Mouse (Mus musculus) ES-E14 (cell line): ENCODE data around the gene Helb. TPM values are rescaled to one million over a fixed set of nuclear protein-coding genes. Genes with fewer than 3 reads are reported as not detected.

Source experiments
- DNase-seq: peaks from one replicate; pipeline ENCODE4 v3.0.0-alpha.2; 2013; ENCODE audit warnings: low read depth, low spot score
- H3K27ac ChIP-seq: 2 replicates; pipeline ENCODE4 v1.5.1; 2012; ENCODE audit warnings: low read depth, mild to moderate bottlenecking, low read length, moderate library complexity, mixed read lengths; ENCODE audit not compliant: poor library complexity, insufficient read depth, severe bottlenecking
- H3K36me3 ChIP-seq: 2 replicates; pipeline ENCODE4 v1.6.1; 2012; ENCODE audit warnings: mild to moderate bottlenecking, low read length, moderate library complexity, mixed read lengths; ENCODE audit not compliant: control insufficient read depth, poor library complexity, insufficient read depth, severe bottlenecking
- H3K4me1 ChIP-seq, 2 experiments: fragments of 150-350 bp in 1 of 2; sonication (generic) in 1 of 2; 2 replicates each; pipeline ENCODE4 v1.6.1; 2012; ENCODE audit warnings: low read length in 2 of 2, mild to moderate bottlenecking in 1 of 2, mixed read lengths in 1 of 2; ENCODE audit not compliant: control insufficient read depth in 2 of 2, insufficient read depth in 2 of 2, poor library complexity in 1 of 2
- H3K4me3 ChIP-seq, 2 experiments: fragments of 150-350 bp in 1 of 2; sonication (generic) in 1 of 2; 2 replicates each; pipeline ENCODE4 v1.5.1; 2012; ENCODE audit warnings: low read length in 2 of 2, low read depth in 1 of 2, mild to moderate bottlenecking in 1 of 2, mixed read lengths in 1 of 2; ENCODE audit not compliant: insufficient read depth in 1 of 2, poor library complexity in 1 of 2, severe bottlenecking in 1 of 2
- H3K9ac ChIP-seq: 2 replicates; pipeline ENCODE4 v1.6.1; 2012; ENCODE audit warnings: low read depth, mild to moderate bottlenecking, low read length, mixed read lengths; ENCODE audit not compliant: poor library complexity, insufficient read depth, severe bottlenecking
- H3K9me3 ChIP-seq: fragments of 150-350 bp; sonication (generic); 2 replicates; pipeline ENCODE4 v1.6.1; 2012; ENCODE audit warnings: low read depth, mild to moderate bottlenecking, low read length; ENCODE audit not compliant: control insufficient read depth, insufficient read depth
- CHD2 ChIP-seq: IDR thresholded peaks from 2 replicates; pipeline ENCODE4 v1.6.1; 2014; ENCODE audit warnings: mild to moderate bottlenecking, low read depth, low read length, inconsistent platforms
- HCFC1 ChIP-seq: IDR thresholded peaks from 2 replicates; pipeline ENCODE4 v1.6.1; 2012; ENCODE audit warnings: low read length, inconsistent platforms, borderline replicate concordance; ENCODE audit not compliant: insufficient read depth
- MAFK ChIP-seq: IDR thresholded peaks from 2 replicates; pipeline ENCODE4 v1.6.1; 2014; ENCODE audit warnings: mild to moderate bottlenecking, low read depth, low read length, inconsistent platforms; ENCODE audit not compliant: insufficient read depth
- ZC3H11A ChIP-seq: IDR thresholded peaks from 2 replicates; pipeline ENCODE4 v1.6.1; 2012; ENCODE audit warnings: low read depth, mild to moderate bottlenecking, inconsistent platforms, low read length, borderline replicate concordance
- ZNF384 ChIP-seq: IDR thresholded peaks from 2 replicates; pipeline ENCODE4 v1.6.1; 2012; ENCODE audit warnings: low read depth, low read length, inconsistent platforms
- in situ Hi-C, 2 experiments: fragments of 600-800 bp; cut with MboI; formaldehyde crosslinking; loops; one replicate each; pipeline ENCODE4 v1.15.1; 2025; ENCODE audit warnings: low sequenced_read_pairs in 2 of 2, inconsistent platforms in 1 of 2; ENCODE audit not compliant: unreplicated experiment in 2 of 2
- total RNA-seq: library from RNA; depleted of rRNA; stranded (reverse); fragments of 300-350 nt; gene quantifications from 2 replicates; pipeline ENCODE4 v1.2.3, GENCODE M21; 2012

The Helb gene
- total RNA-seq, 1 experiment: 26.6 TPM

DNA sequence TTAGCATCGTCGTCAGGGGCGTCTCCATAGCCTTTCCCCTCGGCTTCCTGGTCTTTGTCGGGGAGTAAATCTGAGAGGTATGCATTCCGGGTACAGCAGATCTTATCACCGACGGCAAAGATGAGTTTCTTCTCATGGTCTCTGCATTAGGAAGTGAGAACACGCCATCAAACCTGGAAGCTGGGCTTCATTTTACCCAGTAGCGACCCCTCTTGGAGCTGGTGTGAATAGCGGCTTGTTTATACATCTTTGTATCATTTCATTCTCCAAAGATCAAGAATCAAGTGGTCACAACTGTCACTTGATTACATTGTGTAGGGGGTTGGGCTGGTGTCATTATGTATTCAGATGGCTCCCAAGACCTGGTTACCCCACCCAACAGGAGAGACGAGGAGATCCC lies 20.2 kb downstream of the Helb start:
- in situ Hi-C loops: no loop called here
- Histone ChIP-seq H3K4me3 (no peak overlapping the region), H3K36me3 (peaks cover 42% of the 10 kb centered on the region), H3K9ac (no peak overlapping the region), H3K27ac (no peak overlapping the region), H3K4me1 (peaks cover 3 to 5% of the 10 kb centered on the region in 2 experiments; a peak in 1 of 4 replicates), H3K9me3 (no peaks in the 10 kb centered on the region)
- TF ChIP-seq CHD2 (no peak), HCFC1 (no peak), ZNF384 (no peak), ZC3H11A (no peak), MAFK (no peak)
- DNase-seq: peak; percentile 51

DNA sequence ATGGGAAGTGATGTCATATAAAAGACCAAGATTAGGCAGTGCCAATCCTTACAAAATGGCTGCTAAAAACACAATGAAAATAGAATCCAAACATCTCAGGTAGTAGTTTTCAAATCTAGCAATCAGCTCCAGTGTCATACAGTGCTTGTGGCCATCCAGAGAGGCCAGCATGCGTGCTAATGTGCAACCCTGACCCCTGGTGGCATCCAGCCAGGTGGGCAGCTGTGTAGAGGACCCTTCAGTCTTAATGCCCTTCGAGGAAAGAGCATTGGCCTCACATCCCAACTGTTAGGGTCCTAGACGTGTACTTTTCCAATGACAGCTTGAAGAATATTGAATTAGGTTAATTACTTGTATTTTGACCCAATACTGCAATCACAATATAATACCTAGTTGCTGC lies 34.9 kb downstream of the Helb start:
- DNase-seq: no peak
- in situ Hi-C loops: no loop called here
- TF ChIP-seq HCFC1: no peak
- TF ChIP-seq ZC3H11A: no peak
- TF ChIP-seq MAFK: no peak
- TF ChIP-seq ZNF384: no peak
- no peak for TF ChIP-seq CHD2
- no peak overlapping the region for H3K4me3 ChIP-seq
- no peaks in the 10 kb centered on the region for H3K9me3 ChIP-seq
- H3K9ac ChIP-seq: no peak overlapping the region
- H3K27ac ChIP-seq: no peak overlapping the region
- no peaks in the 10 kb centered on the region for H3K36me3 ChIP-seq
- no peaks in the 10 kb centered on the region for H3K4me1 ChIP-seq

DNA sequence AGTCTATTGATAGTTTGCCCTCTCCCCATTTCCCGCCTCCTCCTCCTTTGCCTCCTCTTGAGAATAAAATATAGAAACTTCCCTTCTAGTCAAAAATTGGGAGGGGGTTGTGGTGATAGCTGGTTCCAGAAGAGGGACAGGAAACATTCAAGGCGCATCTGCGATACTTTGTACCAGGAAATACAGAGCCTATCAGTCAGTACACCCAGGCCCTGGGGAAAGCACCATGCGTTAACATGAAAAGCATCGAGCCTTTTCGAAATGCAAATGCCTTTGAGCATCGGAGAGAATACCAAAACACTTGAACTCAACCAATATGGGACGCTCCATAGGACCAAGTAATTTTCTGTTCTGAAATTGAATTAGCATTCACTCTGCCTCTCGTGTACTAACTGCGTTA lies 46.5 kb downstream of the Helb start:
- DNase-seq: no peak
- in situ Hi-C loops: no loop called here
- Histone ChIP-seq H3K9ac (no peak overlapping the region), H3K4me1 (no peaks in the 10 kb centered on the region), H3K36me3 (no peaks in the 10 kb centered on the region), H3K9me3 (no peaks in the 10 kb centered on the region), H3K4me3 (no peak overlapping the region), H3K27ac (no peak overlapping the region)
- TF ChIP-seq HCFC1: no peak
- TF ChIP-seq ZNF384: no peak
- no peak for TF ChIP-seq CHD2
- no peak for TF ChIP-seq ZC3H11A
- no peak for TF ChIP-seq MAFK

DNA sequence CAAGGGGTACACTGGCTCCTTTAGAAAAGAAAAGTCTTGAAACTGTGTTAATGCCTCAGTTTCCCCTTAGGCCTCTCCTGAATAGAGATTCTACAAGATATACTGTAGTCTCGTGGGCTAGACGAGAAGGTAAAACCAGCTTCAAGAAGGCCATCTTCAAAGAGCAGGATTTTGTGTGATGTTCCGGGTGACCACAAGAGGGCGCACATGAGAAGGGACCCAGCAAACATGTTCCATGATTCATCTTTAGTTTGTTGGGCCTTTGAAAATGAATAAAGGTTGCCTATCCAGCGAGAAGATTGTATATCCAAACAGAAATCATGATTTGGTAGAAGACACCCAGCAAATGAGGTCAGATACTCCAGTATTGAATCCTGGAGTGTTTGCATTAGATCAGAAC lies 48.4 kb downstream of the Helb start:
- in situ Hi-C loops: no loop called here
- no peaks in the 10 kb centered on the region for H3K36me3 ChIP-seq
- H3K4me1 ChIP-seq: no peaks in the 10 kb centered on the region
- TF ChIP-seq ZC3H11A (peak; percentile 60), MAFK (no peak), CHD2 (no peak)
- no peak overlapping the region for H3K9ac ChIP-seq
- H3K27ac ChIP-seq: no peak overlapping the region
- no peak overlapping the region for H3K4me3 ChIP-seq
- peak; percentile 41 for DNase-seq
- H3K9me3 ChIP-seq: no peaks in the 10 kb centered on the region
